ENCODE assay signal across 8 mouse cellular contexts in the genomic region with DNA sequence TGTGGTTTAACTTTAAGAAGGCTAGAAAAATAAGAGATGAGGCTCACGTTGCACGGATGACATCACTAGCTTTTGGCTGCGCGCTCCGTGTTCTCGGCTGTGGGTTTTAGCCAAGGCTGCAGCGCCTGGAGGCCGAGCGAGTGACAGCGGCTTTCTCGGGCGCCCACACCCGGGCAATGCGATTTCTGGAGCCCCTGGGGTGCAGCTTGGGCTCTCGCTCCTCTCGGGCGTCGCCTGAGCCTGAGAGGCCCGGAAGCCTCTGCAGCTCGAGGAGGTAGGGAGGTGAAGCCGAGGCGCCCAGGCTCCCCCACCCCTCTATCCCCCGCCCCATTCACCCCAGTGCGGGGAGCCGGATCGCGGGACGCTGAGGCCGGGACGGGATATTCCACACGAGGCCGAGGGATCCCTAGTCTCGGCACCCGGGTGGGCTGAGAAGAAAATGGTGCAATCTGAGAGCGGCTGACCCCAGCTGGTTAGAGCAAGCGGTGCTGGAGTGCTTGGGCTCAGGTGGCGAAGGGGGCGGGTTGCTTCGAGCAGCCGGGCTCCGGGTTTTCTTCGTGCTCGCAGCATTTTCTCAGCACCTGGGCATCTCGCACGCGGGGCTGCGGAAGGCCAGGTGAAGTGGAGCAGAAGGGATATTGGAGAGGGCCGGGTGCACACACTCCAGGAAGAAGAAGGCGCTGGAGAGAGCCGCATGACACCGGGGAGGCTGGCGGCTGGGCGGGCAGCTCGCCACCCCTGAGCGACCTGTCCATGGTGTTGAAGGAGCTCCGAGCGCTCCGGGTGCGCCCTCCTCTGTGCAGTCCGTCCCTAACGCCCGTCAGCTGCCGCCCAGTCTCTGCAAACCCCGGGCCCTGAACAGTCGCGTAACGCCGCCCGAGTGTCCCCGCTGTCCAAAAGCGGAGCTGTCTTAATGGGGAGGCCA. TPM values are rescaled to one million over a fixed set of nuclear protein-coding genes. Genes with fewer than 3 reads are reported as not detected.
DNase-seq lines count a peak whose midpoint lies in the region; ATAC-seq lines count a peak whose summit lies in the region.

No protein-coding gene starts in this region.

- H3K9ac ChIP-seq in intestine, embryonic 15.5 days: peak overlapping the region; percentile 18

- no peaks in the 10 kb centered on the region for H3K36me3 ChIP-seq in intestine, embryonic 15.5 days

- under 1% methylated on average over 71 of the region's 71 CpGs for WGBS in intestine, embryonic 15.5 days

- no peak overlapping the region for H3K27ac ChIP-seq in intestine, embryonic 15.5 days

- H3K27me3 ChIP-seq in intestine, embryonic 15.5 days (replicated peaks): peaks cover 54% of the 10 kb centered on the region

- peak; percentile 36 to 39 for DNase-seq in adrenal gland, postnatal 4 days (ENCODE audit: low spot score in 2 of 2)
- peak; percentile 37 for DNase-seq in embryo, embryonic 9.5 days (ENCODE audit: extremely low spot score)
- DNase-seq in gastrocnemius, postnatal 4 days (ENCODE audit: low spot score in 2 of 2): peak; percentile 34 to 69
- DNase-seq in left cerebral cortex, adult 9 months (ENCODE audit: low spot score in 2 of 2): peak; percentile 79 to 92
- DNase-seq in right cerebral cortex, postnatal 36 days (ENCODE audit: low spot score in 2 of 2): peak; percentile 87 to 90
- DNase-seq in thymus, postnatal 0 days (ENCODE audit: low spot score): no peak

- peaks cover 29% of the 10 kb centered on the region for H3K4me1 ChIP-seq in intestine, embryonic 15.5 days (replicated peaks)

- no peaks in the 10 kb centered on the region for H3K9me3 ChIP-seq in intestine, embryonic 15.5 days

- peak; percentile 85 for ATAC-seq in intestine, embryonic 15.5 days
- ATAC-seq in megakaryocyte-erythroid progenitor cell, adult 5-6 weeks (replicated peaks; ENCODE audit: low FRiP score, low TSS enrichment, poor library complexity, severe bottlenecking): peak; percentile 44; the same call in 1 of the 2 replicates

- peak overlapping the region; percentile 53 for H3K4me3 ChIP-seq in intestine, embryonic 15.5 days (replicated peaks)

- peak overlapping the region; percentile 95 for H3K4me2 ChIP-seq in intestine, embryonic 15.5 days (replicated peaks)

RNA-seq across cellular contexts. Expression of gene Tmem178b, which starts 1.4 kb away (rescaled TPM):
- 10 to 100 TPM; 23.0 to 24.5 TPM for total RNA-seq in adrenal gland, postnatal 4 days (2021)
- total RNA-seq in gastrocnemius, postnatal 4 days (2021): 1 to 10 TPM; 5.8 to 6.0 TPM
- 0.68 and 1.4 TPM in 2 replicates for polyA plus RNA-seq in intestine, embryonic 15.5 days (2015; fragmentation: Nextera tagmentation; extraction: Ambion mirVana)
- total RNA-seq in megakaryocyte-erythroid progenitor cell, adult 5-6 weeks (2014; fragmentation: Nextera tagmentation): not detected in 2 replicates
- not detected in 2 replicates for total RNA-seq in megakaryocyte-erythroid progenitor cell, adult 5-6 weeks (2017)
- polyA plus RNA-seq in thymus, postnatal 0 days (2015; fragmentation: Nextera tagmentation; extraction: Ambion mirVana): 0.08 TPM in 1 of 2 replicates, not detected in the other

Comparison
In these comparisons a context has a peak if more than half of its experiments do, and no peak if none do; other contexts are left out.
1. RNA of gene Tmem178b, which starts 1.4 kb away (total RNA-seq): 23.0 to 24.5 TPM in adrenal gland, postnatal 4 days and 5.8 to 6.0 TPM in gastrocnemius, postnatal 4 days; not detected in megakaryocyte-erythroid progenitor cell, adult 5-6 weeks; every median in the first group is over 4 times any median in the second.